Mouse (Mus musculus): Measurements from ENCODE around the gene Aldh2. TPM values are rescaled to one million over a fixed set of nuclear protein-coding genes. Genes with fewer than 3 reads are reported as not detected.

Gene Aldh2
- total RNA-seq, 2 experiments from 2014 or later, result 217 to 283 TPM

Other genes with a start within 250 kb of the Aldh2 start
- gene Trafd1, start 208.2 kb downstream of the Aldh2 start, total RNA-seq (2014; fragmentation: Nextera tagmentation), result 50.5 and 74.7 TPM in 2 replicates
- gene Trafd1, start 208.2 kb downstream of the Aldh2 start, total RNA-seq (2017), result 39.0 and 40.8 TPM in 2 replicates
- 35.8 and 39.4 TPM in 2 replicates for gene Naa25, start 195.9 kb downstream of the Aldh2 start, total RNA-seq (2014; fragmentation: Nextera tagmentation)
- 74.6 and 75.1 TPM in 2 replicates for gene Naa25, start 195.9 kb downstream of the Aldh2 start, total RNA-seq (2017)
- gene Tmem116, start 141.9 kb downstream of the Aldh2 start, total RNA-seq (2014; fragmentation: Nextera tagmentation), result not detected in 2 replicates
- 0.62 and 0.69 TPM in 2 replicates for gene Tmem116, start 141.9 kb downstream of the Aldh2 start, total RNA-seq (2017)
- 410 and 421 TPM in 2 replicates for gene Erp29, start 141.3 kb downstream of the Aldh2 start, total RNA-seq (2014; fragmentation: Nextera tagmentation)
- 928 and 1,056 TPM in 2 replicates for gene Erp29, start 141.3 kb downstream of the Aldh2 start, total RNA-seq (2017)
- not detected in 2 replicates for gene Adam1b, start 90.4 kb downstream of the Aldh2 start, total RNA-seq (2014; fragmentation: Nextera tagmentation)
- 0.15 TPM in 1 of 2 replicates, not detected in the other for gene Adam1b, start 90.4 kb downstream of the Aldh2 start, total RNA-seq (2017)
- 2.6 and 2.8 TPM in 2 replicates for gene Adam1a, start 48.3 kb downstream of the Aldh2 start, total RNA-seq (2014; fragmentation: Nextera tagmentation)
- 1.1 and 2.1 TPM in 2 replicates for gene Adam1a, start 48.3 kb downstream of the Aldh2 start, total RNA-seq (2017)
- not detected in 2 replicates for gene Gm42878, start 48.3 kb downstream of the Aldh2 start, total RNA-seq (2014; fragmentation: Nextera tagmentation)
- gene Gm42878, start 48.3 kb downstream of the Aldh2 start, total RNA-seq (2017), result not detected in 2 replicates
- 60.9 and 128 TPM in 2 replicates for gene Mapkapk5, start 47.9 kb downstream of the Aldh2 start, total RNA-seq (2014; fragmentation: Nextera tagmentation)
- 91.6 and 97.7 TPM in 2 replicates for gene Mapkapk5, start 47.9 kb downstream of the Aldh2 start, total RNA-seq (2017)
- 0.84 and 2.5 TPM in 2 replicates for gene Acad12, start 25.1 kb upstream of the Aldh2 start, total RNA-seq (2014; fragmentation: Nextera tagmentation)
- 2.7 and 3.3 TPM in 2 replicates for gene Acad12, start 25.1 kb upstream of the Aldh2 start, total RNA-seq (2017)
- 1.7 and 2.7 TPM in 2 replicates for gene Acad10, start 66.7 kb upstream of the Aldh2 start, total RNA-seq (2014; fragmentation: Nextera tagmentation)
- gene Acad10, start 66.7 kb upstream of the Aldh2 start, total RNA-seq (2017), result 2.1 and 4.5 TPM in 2 replicates
- 39.4 and 42.1 TPM in 2 replicates for gene Brap, start 66.7 kb upstream of the Aldh2 start, total RNA-seq (2014; fragmentation: Nextera tagmentation)
- 50.6 and 56.0 TPM in 2 replicates for gene Brap, start 66.7 kb upstream of the Aldh2 start, total RNA-seq (2017)
- 73.0 and 98.5 TPM in 2 replicates for gene Atxn2, start 117.5 kb upstream of the Aldh2 start, total RNA-seq (2014; fragmentation: Nextera tagmentation)
- gene Atxn2, start 117.5 kb upstream of the Aldh2 start, total RNA-seq (2017), result 30.9 and 41.5 TPM in 2 replicates
- 31.5 and 32.8 TPM in 2 replicates for gene Sh2b3, start 243.8 kb upstream of the Aldh2 start, total RNA-seq (2014; fragmentation: Nextera tagmentation)
- gene Sh2b3, start 243.8 kb upstream of the Aldh2 start, total RNA-seq (2017), result 11.9 and 12.5 TPM in 2 replicates